In genomic region chr12:26855091-26855516, GRCm38 (mm10) we compare ENCODE assay signal across 8 mouse cellular contexts.
A peak's percentile ranks its signal among the peaks of the same experiment; 100 is the strongest.
DNase-seq lines count a peak whose midpoint lies in the region; ATAC-seq and TF ChIP-seq lines count a peak whose summit lies in the region.

No protein-coding gene starts in this region.

- H3K27me3 ChIP-seq in kidney, embryonic 15.5 days = no peaks in the 10 kb centered on the region
- H3K27me3 ChIP-seq in lung, postnatal 0 days (replicated peaks; ENCODE audit: insufficient read depth, low read length) = no peaks in the 10 kb centered on the region

- no peak overlapping the region for H3K4me3 ChIP-seq in kidney, embryonic 15.5 days (replicated peaks)
- no peak overlapping the region for H3K4me3 ChIP-seq in lung, postnatal 0 days (ENCODE audit: low read depth, low read length)

- H3K27ac ChIP-seq in kidney, embryonic 15.5 days = 0 out of 2 replicates have a peak overlapping the region, but pooled peaks have one; percentile 27
- H3K27ac ChIP-seq in lung, postnatal 0 days (ENCODE audit: low read length) = no peak overlapping the region

- H3K9me3 ChIP-seq in kidney, embryonic 15.5 days (replicated peaks) = no peaks in the 10 kb centered on the region
- no peaks in the 10 kb centered on the region; the same call in 1 of the 2 replicates for H3K9me3 ChIP-seq in lung, postnatal 0 days (ENCODE audit: low read length)

- 5% methylated on average over 1 of the region's 1 CpGs for WGBS in kidney, embryonic 15.5 days
- 14% methylated on average over 1 of the region's 1 CpGs for WGBS in lung, postnatal 0 days

- H3K4me2 ChIP-seq in kidney, embryonic 15.5 days = no peak overlapping the region
- H3K4me2 ChIP-seq in lung, postnatal 0 days (replicated peaks; ENCODE audit: low read depth, low read length) = no peak overlapping the region

- no peak overlapping the region for H3K9ac ChIP-seq in kidney, embryonic 15.5 days
- H3K9ac ChIP-seq in lung, postnatal 0 days (replicated peaks; ENCODE audit: low read depth) = no peak overlapping the region

- ATAC-seq in kidney, embryonic 15.5 days (replicated peaks; ENCODE audit: low FRiP score) = peak; percentile 91
- no peak for ATAC-seq in lung, postnatal 0 days

- no peak for TF ChIP-seq CTCF in lung, postnatal 0 days (IDR thresholded peaks at IDR 0.05)

- H3K4me1 ChIP-seq in kidney, embryonic 15.5 days = peaks cover 9% of the 10 kb centered on the region
- H3K4me1 ChIP-seq in lung, postnatal 0 days (ENCODE audit: insufficient read depth, low read depth, low read length) = no peaks in the 10 kb centered on the region

- TF ChIP-seq EP300 in lung, postnatal 0 days (IDR thresholded peaks at IDR 0.05) = no peak

- DNase-seq in heart, adult 11 months = peak; percentile 80
- no peak for DNase-seq in heart, adult 9 months (ENCODE audit: low spot score in 2 of 2)
- peak; percentile 37 for DNase-seq in adrenal gland, adult 2 months
- peak; percentile 77 to 96 for DNase-seq in cerebellum, postnatal 4 days (ENCODE audit: low spot score in 2 of 2)
- peak; percentile 33 for DNase-seq in lung, postnatal 0 days (ENCODE audit: low spot score)
- DNase-seq in testis, postnatal 10 days (ENCODE audit: low spot score) = peak; percentile 48
- no peak for DNase-seq in gastrocnemius, postnatal 25 days

- H3K36me3 ChIP-seq in kidney, embryonic 15.5 days = no peaks in the 10 kb centered on the region
- no peaks in the 10 kb centered on the region for H3K36me3 ChIP-seq in lung, postnatal 0 days (ENCODE audit: insufficient read depth, low read length)

Comparison
In these comparisons a context has a peak if more than half of its experiments do, and no peak if none do; other contexts are left out.
1. DNase-seq: peak in heart, adult 11 months (single experiment), adrenal gland, adult 2 months (single experiment), cerebellum, postnatal 4 days (2 of 2), lung, postnatal 0 days (single experiment) and testis, postnatal 10 days (single experiment); none in heart, adult 9 months (0 of 2) and gastrocnemius, postnatal 25 days (single experiment).